Mouse (Mus musculus) ovary, adult 10 weeks (tissue): Measurements from ENCODE around the gene Wt1. TPM values are rescaled to one million over a fixed set of nuclear protein-coding genes. Genes with fewer than 3 reads are reported as not detected.

Experiments
- polyA plus RNA-seq: library from polyadenylated mRNA; stranded (reverse); fragments of 350-450 nt; fragmentation: Illumina TruSeq; extraction: RNeasy Lipid Tissue Mini Kit (QIAGEN cat#74804); gene quantifications from one replicate; pipeline ENCODE4 v1.2.3, GENCODE M21; 2014

The Wt1 gene
- polyA plus RNA-seq: 162 TPM

DNA sequence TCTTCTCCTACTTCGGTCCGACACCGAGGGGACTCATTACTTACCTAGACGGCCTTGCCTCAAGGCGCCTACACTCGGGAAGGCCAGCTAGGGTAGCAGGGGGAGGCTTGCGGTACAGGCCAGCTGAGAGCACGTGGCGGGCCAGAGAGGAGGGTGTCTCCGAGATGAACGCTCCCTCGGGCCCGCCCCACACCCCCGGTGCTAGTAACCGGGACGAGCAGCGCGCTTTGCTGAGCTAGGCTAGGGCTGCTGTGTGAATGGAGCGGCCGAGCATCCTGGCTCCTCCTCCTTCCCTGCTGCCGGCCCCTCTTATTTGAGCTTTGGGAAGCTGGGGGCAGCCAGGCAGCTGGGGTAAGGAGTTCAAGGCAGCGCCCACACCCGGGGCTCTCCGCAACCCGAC is at the start of gene Wt1:
TSS of gene Wt1 (plus strand) at position 251 of the 400 bp plus-strand sequence.

DNA sequence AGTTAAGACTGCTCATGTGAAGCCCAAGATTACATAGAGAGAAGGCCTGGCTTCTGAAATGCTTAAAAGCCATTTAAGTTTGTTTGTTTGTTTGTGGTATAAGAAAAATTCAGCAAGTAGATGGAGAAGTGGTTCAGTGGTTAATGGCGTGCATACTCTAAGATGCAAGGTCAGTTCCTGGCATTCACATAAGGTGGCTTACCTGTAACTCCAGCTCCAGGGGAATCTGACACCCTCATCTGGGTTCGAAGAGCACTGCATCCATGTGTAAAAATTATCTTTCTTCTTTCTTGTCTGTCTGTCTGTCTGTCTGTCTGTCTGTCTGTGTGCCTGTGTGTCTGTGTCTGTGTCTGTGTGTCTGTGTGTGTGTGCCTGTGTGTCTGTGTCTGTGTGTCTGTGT is 34.6 kb upstream of the Wt1 start, which contains the start of gene Gm11060:
TSS of gene Gm11060 (plus strand) at position 301 of the 400 bp plus-strand sequence.

Other genes with a start within 250 kb of the Wt1 start
- 761 TPM for gene Eif3m, start 109.4 kb upstream of the Wt1 start, polyA plus RNA-seq
- not detected for gene Gm11060, start 34.5 kb upstream of the Wt1 start, polyA plus RNA-seq
- 0.80 TPM for gene Them7, start 97.8 kb downstream of the Wt1 start, polyA plus RNA-seq